Comparison of ENCODE assay signal across 8 mouse cellular contexts in genomic region chr12:55399128-55399677, GRCm38 (mm10). TPM values are rescaled to one million over a fixed set of nuclear protein-coding genes. Genes with fewer than 3 reads are reported as not detected.
A peak's percentile ranks its signal among the peaks of the same experiment; 100 is the strongest.
DNase-seq lines count a peak whose midpoint lies in the region; ATAC-seq and TF ChIP-seq lines count a peak whose summit lies in the region.

No protein-coding gene starts in this region.

- no peak for TF ChIP-seq POLR2A in myocyte (IDR thresholded peaks at IDR 0.05; ENCODE audit: insufficient read length, low read depth)

- TF ChIP-seq CTCF in layer of hippocampus, adult 2 months (conservative IDR thresholded peaks at IDR 0.05), result no peak

- peak overlapping the region; percentile 95 for H3K27ac ChIP-seq in layer of hippocampus, adult 2 months
- H3K27ac ChIP-seq in embryonic facial prominence, embryonic 13.5 days, result peak overlapping the region; percentile 96
- H3K27ac ChIP-seq in intestine, embryonic 16.5 days (ENCODE audit: low read length), result peak overlapping the region; percentile 85

- H3K4me2 ChIP-seq in embryonic facial prominence, embryonic 13.5 days, result peak overlapping the region; percentile 91
- H3K4me2 ChIP-seq in intestine, embryonic 16.5 days (ENCODE audit: low read depth, low read length), result peak overlapping the region; percentile 66
- H3K4me2 ChIP-seq in myocyte (ENCODE audit: low read depth), result peak overlapping the region; percentile 96

- ATAC-seq in embryonic facial prominence, embryonic 13.5 days (ENCODE audit: insufficient number of reproducible peaks, insufficient read depth, low FRiP score, low TSS enrichment, low read depth), result 0 out of 2 replicates have a peak, but pooled peaks have one; percentile 7
- ATAC-seq in intestine, embryonic 16.5 days, result peak; percentile 29

- peak overlapping the region; percentile 56 for H3ac ChIP-seq in myocyte (ENCODE audit: control insufficient read depth, insufficient read length)

- peak overlapping the region; percentile 92 for H3K4me3 ChIP-seq in layer of hippocampus, adult 2 months
- peak overlapping the region; percentile 95 for H3K4me3 ChIP-seq in embryonic facial prominence, embryonic 13.5 days
- peak overlapping the region; percentile 100 for H3K4me3 ChIP-seq in intestine, embryonic 16.5 days (ENCODE audit: low read length)
- peak overlapping the region; percentile 99 for H3K4me3 ChIP-seq in myocyte

- H3K9me3 ChIP-seq in embryonic facial prominence, embryonic 13.5 days, result no peaks in the 10 kb centered on the region
- H3K9me3 ChIP-seq in intestine, embryonic 16.5 days (ENCODE audit: control insufficient read depth, low read length), result no peaks in the 10 kb centered on the region

- under 1% methylated on average over 20 of the region's 20 CpGs for WGBS in embryonic facial prominence, embryonic 13.5 days
- WGBS in intestine, embryonic 16.5 days, result under 1% methylated on average over 20 of the region's 20 CpGs

- no peak for DNase-seq in layer of hippocampus, adult 2 months (ENCODE audit: low spot score in 2 of 2)
- DNase-seq in layer of hippocampus, adult 9-10 months (ENCODE audit: low spot score), result no peak
- DNase-seq in left cerebral cortex, adult 18-20 months (ENCODE audit: low spot score in 2 of 2), result no peak
- no peak for DNase-seq in urinary bladder, postnatal 4 days (ENCODE audit: low spot score in 2 of 2)
- DNase-seq in layer of hippocampus, postnatal 25 days (ENCODE audit: extremely low spot score in 1 of 2, low spot score in 1 of 2), result no peak

- H3K79me2 ChIP-seq in myocyte (ENCODE audit: control insufficient read depth, insufficient read depth), result peaks cover 55% of the 10 kb centered on the region

- peak overlapping the region; percentile 95 for H3K9ac ChIP-seq in embryonic facial prominence, embryonic 13.5 days
- peak overlapping the region; percentile 98 for H3K9ac ChIP-seq in intestine, embryonic 16.5 days (ENCODE audit: low read depth, low read length)

- H3K4me1 ChIP-seq in embryonic facial prominence, embryonic 13.5 days, result peaks cover 10% of the 10 kb centered on the region
- H3K4me1 ChIP-seq in intestine, embryonic 16.5 days (ENCODE audit: control insufficient read depth, insufficient read depth, low read length), result peaks cover 14% of the 10 kb centered on the region

- no peaks in the 10 kb centered on the region for H3K27me3 ChIP-seq in embryonic facial prominence, embryonic 13.5 days
- no peaks in the 10 kb centered on the region for H3K27me3 ChIP-seq in intestine, embryonic 16.5 days (replicated peaks; ENCODE audit: control insufficient read depth, insufficient read depth, low read length)
- H3K27me3 ChIP-seq in myocyte (ENCODE audit: control insufficient read depth, insufficient read depth, insufficient read length), result no peaks in the 10 kb centered on the region

- H3K36me3 ChIP-seq in embryonic facial prominence, embryonic 13.5 days, result peaks cover 21% of the 10 kb centered on the region
- H3K36me3 ChIP-seq in intestine, embryonic 16.5 days (ENCODE audit: control insufficient read depth, insufficient read depth, low read length), result 0 out of 2 replicates have a peak, but pooled peaks cover 5% of the 10 kb centered on the region
- no peaks in the 10 kb centered on the region for H3K36me3 ChIP-seq in myocyte (ENCODE audit: control insufficient read depth, insufficient read depth)

TF ChIP-seq in myocyte, 11 proteins besides CTCF, POLR2A, EP300 and RAD21:
- TF ChIP-seq MAX (IDR thresholded peaks at IDR 0.05; ENCODE audit: low read depth) (no peak), E2F4 (IDR thresholded peaks at IDR 0.05; ENCODE audit: insufficient read depth) (no peak), REST (IDR thresholded peaks at IDR 0.05; ENCODE audit: insufficient read depth, insufficient read length) (no peak), TCF3 (IDR thresholded peaks at IDR 0.05; ENCODE audit: insufficient read length, low read depth) (no peak), TCF12 (IDR thresholded peaks at IDR 0.05; ENCODE audit: insufficient read depth, poor library complexity, severe bottlenecking) (no peak), POLR2AphosphoS2 (IDR thresholded peaks at IDR 0.05; ENCODE audit: insufficient read length, low read depth) (no peak), SRF (IDR thresholded peaks at IDR 0.05; ENCODE audit: control insufficient read depth, insufficient read length, low read depth) (no peak), USF1 (IDR thresholded peaks at IDR 0.05; ENCODE audit: low read depth) (no peak), CEBPB (IDR thresholded peaks at IDR 0.05; ENCODE audit: insufficient read depth, poor library complexity, severe bottlenecking) (no peak)
TF ChIP-seq in myocyte: peak in this region for 0.

RNA-seq across cellular contexts. Expression of gene Psma6, which starts 15.2 kb away (rescaled TPM):
- total RNA-seq in layer of hippocampus, adult 2 months (2021), result 100 to 1,000 TPM; 128 to 146 TPM
- polyA plus RNA-seq in embryonic facial prominence, embryonic 13.5 days (2015; fragmentation: Nextera tagmentation; extraction: Ambion mirVana), result 440 and 454 TPM in 2 replicates
- polyA plus RNA-seq in intestine, embryonic 16.5 days (2015; fragmentation: Nextera tagmentation; extraction: Ambion mirVana), result 375 and 407 TPM in 2 replicates
- 266 TPM for polyA plus RNA-seq in myocyte (2012; fragmentation: generic; extraction: Trizol)
- total RNA-seq in left cerebral cortex, adult 18-20 months (2021), result 100 to 1,000 TPM; 144 to 145 TPM
- 100 to 1,000 TPM; 130 to 151 TPM for total RNA-seq in layer of hippocampus, postnatal 25 days (2021)
